Mouse (Mus musculus): ENCODE results near the gene Alkbh2. TPM values are rescaled to one million over a fixed set of nuclear protein-coding genes. Genes with fewer than 3 reads are reported as not detected.

The Alkbh2 gene
- polyA plus RNA-seq (2015; fragmentation: Nextera tagmentation; extraction: Ambion mirVana) = 11.7 and 11.8 TPM in 2 replicates

DNA sequence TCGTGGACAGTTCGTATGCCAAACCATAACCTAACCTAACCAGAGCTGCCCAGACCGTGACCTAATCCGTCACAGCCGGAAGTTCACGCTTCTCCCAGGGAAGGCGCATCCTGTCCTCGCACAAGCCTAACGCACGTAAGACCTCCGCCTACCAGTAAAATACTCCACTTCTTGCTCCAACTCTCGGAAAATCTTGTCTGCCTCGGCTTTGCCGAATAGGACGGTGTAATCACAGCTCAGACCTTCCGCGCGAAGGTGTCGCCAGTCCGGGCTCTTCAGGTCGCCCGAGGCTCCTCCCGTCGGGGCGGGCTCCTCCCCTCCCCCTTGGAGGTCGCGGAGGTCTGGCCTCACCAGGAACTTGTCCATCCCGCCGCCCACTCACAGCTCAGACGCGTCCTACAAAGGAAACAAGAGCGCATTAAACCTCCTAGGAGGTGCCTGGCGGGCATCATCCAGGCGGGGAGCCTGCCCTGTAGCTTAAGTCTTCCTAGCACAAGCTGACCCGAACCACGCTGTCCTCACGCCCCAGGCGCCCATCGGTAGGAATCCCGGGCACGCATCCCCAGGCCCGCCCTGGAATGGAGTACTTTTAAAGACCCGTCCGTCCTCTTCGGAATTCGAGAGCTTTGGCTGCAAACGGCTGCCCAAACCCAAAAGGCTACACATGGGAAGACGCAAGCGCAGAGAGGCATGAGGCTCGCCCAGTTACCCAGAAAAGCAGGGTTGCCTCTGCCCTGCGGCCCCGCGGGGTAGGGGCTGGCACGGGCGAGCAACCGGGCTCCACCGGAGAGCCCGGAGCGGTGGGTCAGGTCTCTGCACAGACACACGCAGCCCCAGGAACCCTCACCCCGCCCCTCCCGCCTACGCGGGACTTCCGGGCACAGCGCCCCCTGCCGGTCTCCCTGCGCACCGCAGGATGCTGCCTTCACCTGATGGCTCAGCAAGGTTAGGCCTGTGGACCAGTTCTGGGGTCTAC lies at the start of gene Alkbh2:
Alkbh2 (minus strand) TSS at position 845 of the 976 bp plus-strand sequence.
- Histone ChIP-seq H3K4me1 (peaks cover 28% of the 10 kb centered on the region), H3K27ac (peak within 1 kb of the TSS; percentile 92), H3K27me3 (no peaks in the 10 kb centered on the region), H3K4me2 (peak within 1 kb of the TSS; percentile 96), H3K9me3 (no peaks in the 10 kb centered on the region), H3K36me3 (peaks cover 31% of the 10 kb centered on the region), H3K4me3 (peak within 1 kb of the TSS; percentile 68), H3K9ac (peak within 1 kb of the TSS; percentile 80)
- under 1% methylated on average over 69 of the region's 69 CpGs for WGBS
- ATAC-seq (ENCODE audit: insufficient number of reproducible peaks, insufficient read depth, low FRiP score, low TSS enrichment, low read depth) = peak; percentile 29; the same call in 1 of the 2 replicates

DNA sequence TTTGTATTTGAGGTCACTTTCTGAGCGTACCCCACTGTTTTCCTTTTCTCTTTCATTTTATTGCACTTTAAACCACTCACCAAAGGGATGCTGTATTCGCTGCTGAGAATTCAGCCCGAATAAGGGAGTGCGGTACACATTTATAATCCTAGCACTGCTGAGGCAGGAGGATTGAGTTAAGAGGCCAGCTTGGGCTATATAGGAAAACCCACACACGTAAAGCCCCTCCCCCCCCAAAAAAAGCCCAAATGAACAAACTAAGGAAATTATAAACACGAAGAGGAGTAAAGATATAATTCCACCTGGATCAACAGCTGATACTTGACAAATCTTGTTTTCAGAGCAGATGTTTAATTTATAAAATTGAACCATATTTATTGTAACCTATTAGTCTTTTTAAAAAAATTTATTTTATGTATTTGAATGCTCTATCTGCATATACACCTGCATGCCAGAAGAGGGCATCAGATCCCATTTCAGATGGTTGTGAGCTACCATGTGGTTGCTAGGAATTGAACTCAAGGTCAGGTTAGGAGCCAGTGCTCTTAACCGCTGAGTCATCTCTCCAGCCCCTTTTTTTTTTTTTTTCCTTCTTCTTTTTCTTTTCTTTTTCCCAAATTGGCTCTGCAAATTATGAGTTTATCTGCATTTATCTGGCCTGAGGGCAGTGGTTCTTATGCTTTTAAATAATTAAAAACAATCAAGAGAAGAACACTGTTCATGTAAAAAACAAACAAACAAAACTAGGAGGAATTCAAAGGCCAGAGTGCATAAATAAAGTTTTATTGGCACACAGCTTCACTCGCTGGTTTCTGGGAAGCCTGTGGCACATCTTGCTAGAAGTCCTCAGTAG lies 48.8 kb upstream of the Alkbh2 start:
- no peak overlapping the region for H3K27ac ChIP-seq
- peaks cover 14% of the 10 kb centered on the region for H3K4me1 ChIP-seq
- peak overlapping the region; percentile 74 for H3K9ac ChIP-seq
- no peaks in the 10 kb centered on the region for H3K9me3 ChIP-seq
- WGBS = 65% methylated on average over 8 of the region's 8 CpGs
- ATAC-seq (ENCODE audit: insufficient number of reproducible peaks, insufficient read depth, low FRiP score, low TSS enrichment, low read depth) = no peak
- peaks cover 9% of the 10 kb centered on the region for H3K27me3 ChIP-seq
- H3K36me3 ChIP-seq = no peaks in the 10 kb centered on the region
- H3K4me2 ChIP-seq = peak overlapping the region; percentile 73
- peak overlapping the region; percentile 53 for H3K4me3 ChIP-seq

DNA sequence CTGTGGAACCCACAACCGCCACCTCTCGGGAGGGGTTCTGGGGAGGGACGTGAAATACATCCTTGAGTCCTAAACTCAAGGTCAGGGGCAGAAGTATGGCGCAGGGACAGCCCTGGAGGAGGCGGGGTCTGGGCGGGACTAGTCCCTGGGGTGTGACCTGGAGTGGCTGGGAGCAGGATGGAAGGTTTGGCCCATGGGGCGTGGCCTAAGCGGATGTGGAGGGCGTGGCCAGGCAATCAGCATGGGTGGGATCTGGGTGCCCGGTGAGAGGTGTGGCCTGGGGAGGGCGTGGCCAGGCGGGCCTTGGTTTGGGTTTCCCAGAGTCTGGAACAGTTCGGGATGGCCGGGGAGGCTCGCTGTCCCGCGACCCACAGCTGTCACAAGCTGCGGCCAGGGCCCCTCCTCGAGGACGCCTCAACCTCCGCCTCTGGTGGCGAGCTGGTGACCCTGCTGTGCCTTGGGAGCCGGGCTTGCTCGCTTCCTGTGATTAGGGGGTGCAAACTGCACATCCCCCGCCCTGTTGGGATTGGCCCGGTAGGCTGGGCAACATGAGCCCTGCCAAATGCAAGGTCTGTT lies 47.7 kb upstream of the Alkbh2 start:
- Histone ChIP-seq H3K36me3 (no peaks in the 10 kb centered on the region), H3K9me3 (no peaks in the 10 kb centered on the region), H3K27me3 (peaks cover 9% of the 10 kb centered on the region), H3K27ac (peak overlapping the region; percentile 14; the same call in 1 of the 2 replicates), H3K4me3 (peak overlapping the region; percentile 53), H3K9ac (peak overlapping the region; percentile 74), H3K4me1 (peaks cover 14% of the 10 kb centered on the region), H3K4me2 (peak overlapping the region; percentile 73)
- ATAC-seq (ENCODE audit: insufficient number of reproducible peaks, insufficient read depth, low FRiP score, low TSS enrichment, low read depth) = peak; percentile 88
- WGBS = under 1% methylated on average over 26 of the region's 26 CpGs

DNA sequence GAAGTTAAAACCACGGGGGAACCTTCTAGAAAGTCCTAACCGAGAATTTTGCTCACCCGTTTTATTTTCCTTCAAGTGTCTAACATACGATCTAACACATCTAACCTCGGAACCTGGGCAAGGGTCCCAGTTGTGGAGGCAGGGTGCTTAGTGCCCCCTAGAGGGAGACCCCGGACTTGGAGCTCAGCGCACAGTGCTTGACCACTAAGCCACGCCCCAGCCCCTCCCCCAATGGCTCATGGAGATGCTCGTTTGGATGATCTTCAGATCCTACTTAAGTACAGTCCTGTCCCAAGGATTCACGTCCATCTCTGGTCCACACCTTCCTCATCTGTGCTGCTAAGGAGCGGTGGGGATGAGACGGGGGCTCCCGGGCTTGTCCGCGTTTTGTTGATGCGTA lies 46.6 kb upstream of the Alkbh2 start:
- WGBS = 14% methylated on average over 16 of the region's 16 CpGs
- peaks cover 14% of the 10 kb centered on the region for H3K4me1 ChIP-seq
- H3K4me3 ChIP-seq = no peak overlapping the region
- ATAC-seq (ENCODE audit: insufficient number of reproducible peaks, insufficient read depth, low FRiP score, low TSS enrichment, low read depth) = no peak
- no peak overlapping the region for H3K9ac ChIP-seq
- H3K4me2 ChIP-seq = peak overlapping the region; percentile 43
- no peaks in the 10 kb centered on the region for H3K9me3 ChIP-seq
- peaks cover 9% of the 10 kb centered on the region for H3K27me3 ChIP-seq
- H3K27ac ChIP-seq = no peak overlapping the region
- no peaks in the 10 kb centered on the region for H3K36me3 ChIP-seq

DNA sequence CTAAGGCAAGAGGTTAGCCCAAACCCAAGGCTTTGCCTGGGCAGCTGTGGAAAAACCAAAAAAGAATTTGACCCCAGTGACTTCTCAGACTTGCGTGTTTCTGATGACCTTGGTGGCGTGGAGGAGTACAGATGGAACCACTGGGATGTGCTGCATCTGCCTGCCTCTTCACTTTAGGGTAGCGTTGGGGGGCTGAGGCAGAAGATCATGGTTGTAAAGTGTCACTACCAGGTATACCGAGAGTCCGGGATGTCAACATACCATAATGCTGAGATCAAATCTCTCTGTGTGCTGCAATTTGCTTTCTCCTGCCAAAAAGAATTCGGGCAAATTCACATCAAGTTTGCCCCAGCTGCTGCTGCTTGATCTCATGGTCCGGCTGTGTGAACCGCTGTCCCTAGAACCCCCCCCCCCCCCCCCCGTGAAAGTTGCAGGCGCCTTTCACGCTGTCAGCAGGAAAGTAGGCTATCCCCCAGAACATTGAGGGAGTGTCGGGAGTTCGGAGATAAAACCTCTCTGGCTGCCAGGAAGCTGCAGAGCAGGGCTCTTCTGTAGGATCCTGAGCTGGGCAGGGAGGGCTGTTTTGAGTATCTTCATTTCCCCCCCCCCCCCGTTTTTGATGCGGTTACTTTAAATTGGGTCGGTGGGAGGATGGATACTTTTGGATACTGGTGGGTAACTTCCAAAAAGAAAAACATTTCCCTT lies 46.0 kb upstream of the Alkbh2 start:
- no peak overlapping the region for H3K9ac ChIP-seq
- peaks cover 9% of the 10 kb centered on the region for H3K27me3 ChIP-seq
- H3K36me3 ChIP-seq = no peaks in the 10 kb centered on the region
- H3K9me3 ChIP-seq = no peaks in the 10 kb centered on the region
- 27% methylated on average over 16 of the region's 16 CpGs for WGBS
- H3K27ac ChIP-seq = no peak overlapping the region
- no peak overlapping the region for H3K4me3 ChIP-seq
- no peak for ATAC-seq (ENCODE audit: insufficient number of reproducible peaks, insufficient read depth, low FRiP score, low TSS enrichment, low read depth)
- peak overlapping the region; percentile 43 for H3K4me2 ChIP-seq
- peaks cover 14% of the 10 kb centered on the region for H3K4me1 ChIP-seq

DNA sequence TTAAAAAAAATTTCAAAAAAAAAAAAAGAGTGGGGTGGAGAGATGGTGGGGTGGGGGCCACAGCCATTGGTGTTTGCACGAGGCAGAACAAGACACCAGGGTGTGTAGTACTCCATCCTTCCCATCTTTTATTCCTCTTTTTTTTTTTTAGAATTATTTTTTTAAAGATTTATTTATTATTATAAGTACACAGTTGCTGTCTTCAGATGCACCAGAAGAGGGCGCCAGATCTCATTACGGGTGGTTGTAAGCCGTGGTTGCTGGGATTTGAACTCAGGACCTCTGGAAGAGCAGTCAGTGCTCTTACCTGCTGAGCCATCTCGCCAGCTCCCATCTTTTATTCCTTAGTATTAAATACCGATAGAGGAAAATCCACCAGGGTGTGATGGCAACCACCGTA lies 45.4 kb upstream of the Alkbh2 start:
- H3K27ac ChIP-seq = no peak overlapping the region
- H3K27me3 ChIP-seq = peaks cover 9% of the 10 kb centered on the region
- 71% methylated on average over 7 of the region's 7 CpGs for WGBS
- no peaks in the 10 kb centered on the region for H3K36me3 ChIP-seq
- peaks cover 14% of the 10 kb centered on the region for H3K4me1 ChIP-seq
- H3K9me3 ChIP-seq = no peaks in the 10 kb centered on the region; the same call in 1 of the 2 replicates
- no peak overlapping the region for H3K9ac ChIP-seq
- H3K4me2 ChIP-seq = no peak overlapping the region
- no peak overlapping the region for H3K4me3 ChIP-seq
- no peak for ATAC-seq (ENCODE audit: insufficient number of reproducible peaks, insufficient read depth, low FRiP score, low TSS enrichment, low read depth)

DNA sequence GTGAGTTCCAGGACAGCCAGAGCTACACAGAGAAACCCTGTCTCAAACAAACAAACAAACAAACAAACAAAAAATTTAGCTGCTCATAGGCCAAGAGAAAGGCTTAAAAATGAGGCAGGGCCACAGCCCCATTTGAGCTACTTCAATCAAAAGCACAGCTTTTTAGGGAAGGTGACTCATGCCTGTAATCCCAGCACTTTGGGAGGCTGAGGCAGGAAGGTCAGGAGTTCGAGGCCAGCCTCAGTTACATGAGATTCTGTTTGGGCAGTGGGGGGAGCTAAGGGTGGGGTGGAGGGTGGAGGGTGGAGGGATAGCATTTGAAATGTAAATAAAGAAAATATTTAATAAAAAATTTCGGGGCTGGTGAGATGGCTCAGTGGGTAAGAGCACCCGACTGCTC lies 44.9 kb upstream of the Alkbh2 start:
- Histone ChIP-seq H3K4me1 (peaks cover 14% of the 10 kb centered on the region), H3K9me3 (no peaks in the 10 kb centered on the region; the same call in 1 of the 2 replicates), H3K4me2 (no peak overlapping the region), H3K4me3 (no peak overlapping the region), H3K36me3 (no peaks in the 10 kb centered on the region), H3K27me3 (peaks cover 9% of the 10 kb centered on the region), H3K27ac (no peak overlapping the region), H3K9ac (no peak overlapping the region)
- no peak for ATAC-seq (ENCODE audit: insufficient number of reproducible peaks, insufficient read depth, low FRiP score, low TSS enrichment, low read depth)
- WGBS = 87% methylated on average over 3 of the region's 3 CpGs

DNA sequence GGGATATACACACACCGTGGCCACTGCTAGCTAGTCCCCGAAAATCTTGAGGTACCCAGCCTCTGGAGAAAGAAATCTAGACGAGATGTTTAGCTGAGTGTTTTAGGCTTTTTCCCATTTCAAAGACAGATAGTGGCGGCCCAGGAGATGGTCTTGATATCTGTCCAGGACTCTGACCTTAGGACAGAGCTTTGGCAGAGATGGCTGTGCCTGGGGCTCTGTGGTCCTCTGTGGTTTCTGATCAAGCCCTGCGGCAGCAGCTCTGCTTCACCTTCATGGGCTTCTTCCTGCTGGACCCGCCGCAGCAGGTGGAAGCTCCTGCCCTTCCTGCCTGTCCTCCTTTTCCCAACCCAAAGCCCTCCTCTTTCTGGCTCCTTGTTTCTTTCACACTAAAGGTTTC lies 42.3 kb upstream of the Alkbh2 start:
- H3K27me3 ChIP-seq = peaks cover 6% of the 10 kb centered on the region
- no peak overlapping the region for H3K9ac ChIP-seq
- H3K4me3 ChIP-seq = no peak overlapping the region
- H3K4me2 ChIP-seq = no peak overlapping the region
- H3K27ac ChIP-seq = no peak overlapping the region
- no peaks in the 10 kb centered on the region for H3K36me3 ChIP-seq
- ATAC-seq (ENCODE audit: insufficient number of reproducible peaks, insufficient read depth, low FRiP score, low TSS enrichment, low read depth) = no peak
- H3K9me3 ChIP-seq = no peaks in the 10 kb centered on the region; the same call in 1 of the 2 replicates
- WGBS = 78% methylated on average over 7 of the region's 7 CpGs
- H3K4me1 ChIP-seq = peaks cover 4% of the 10 kb centered on the region; the same call in 1 of the 2 replicates

DNA sequence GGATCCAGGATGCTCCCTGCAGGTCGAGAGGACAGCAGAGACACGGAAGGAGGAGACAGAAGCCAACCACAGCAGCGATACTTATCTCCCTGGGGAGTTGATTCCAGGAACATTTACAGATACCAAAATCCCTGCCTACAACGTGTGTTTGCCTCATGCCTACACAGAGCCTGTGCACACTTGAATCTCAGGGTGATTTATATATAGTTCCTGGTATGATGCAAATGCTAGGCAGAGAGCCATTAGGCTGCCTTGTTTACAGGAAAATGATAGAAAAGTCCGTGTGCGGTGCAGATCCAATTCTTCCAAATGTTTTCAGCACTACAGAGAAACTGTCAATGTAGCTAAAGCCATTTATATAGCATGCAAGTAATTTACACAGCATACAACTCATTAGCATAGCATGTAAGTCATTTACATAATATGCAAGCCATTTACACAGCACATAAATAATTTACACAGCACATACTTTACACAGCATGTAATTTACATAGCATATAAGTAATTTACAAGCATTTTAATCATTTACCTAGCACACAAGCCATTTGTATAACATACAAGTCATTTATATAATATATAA lies 35.2 kb upstream of the Alkbh2 start:
- Histone ChIP-seq H3K4me1 (no peaks in the 10 kb centered on the region), H3K9me3 (no peaks in the 10 kb centered on the region), H3K4me2 (no peak overlapping the region), H3K36me3 (no peaks in the 10 kb centered on the region), H3K27ac (no peak overlapping the region), H3K27me3 (no peaks in the 10 kb centered on the region), H3K9ac (no peak overlapping the region), H3K4me3 (no peak overlapping the region)
- WGBS = 65% methylated on average over 6 of the region's 6 CpGs
- no peak for ATAC-seq (ENCODE audit: insufficient number of reproducible peaks, insufficient read depth, low FRiP score, low TSS enrichment, low read depth)

DNA sequence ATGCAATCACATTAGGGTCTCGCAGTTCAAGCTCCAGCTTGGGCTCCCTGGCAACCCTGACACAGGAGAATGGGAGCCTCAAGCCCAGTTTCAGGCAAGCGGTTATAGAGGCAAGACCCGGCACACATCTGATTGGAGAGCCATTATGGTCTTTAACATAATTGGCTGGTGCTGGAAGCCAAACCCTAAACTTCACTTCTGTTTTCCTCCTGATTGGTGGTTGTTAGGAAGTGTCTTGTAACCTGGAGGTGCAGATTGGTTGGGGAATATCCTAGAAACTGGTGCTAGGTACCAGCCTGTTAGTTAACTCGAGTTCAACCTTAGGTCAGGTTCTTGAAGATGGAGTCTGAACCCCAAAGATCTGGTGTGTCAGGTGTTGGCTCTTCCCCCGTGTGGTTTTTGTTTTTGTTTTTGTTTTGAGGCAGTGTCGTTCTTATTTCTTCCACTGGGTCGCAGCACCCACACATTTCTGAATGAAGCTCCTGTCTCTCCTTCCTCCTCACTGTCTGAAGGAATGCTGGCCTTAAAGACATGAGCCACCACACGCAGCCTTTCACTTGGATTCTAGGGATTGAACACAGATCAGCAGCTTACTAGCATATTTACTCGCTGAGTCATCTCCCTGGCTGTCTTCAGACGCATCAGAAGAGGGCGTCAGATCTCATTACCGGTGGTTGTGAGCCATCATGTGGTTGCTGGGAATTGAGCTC lies 34.2 kb upstream of the Alkbh2 start:
- Histone ChIP-seq H3K9me3 (no peaks in the 10 kb centered on the region), H3K36me3 (no peaks in the 10 kb centered on the region), H3K4me3 (no peak overlapping the region), H3K4me2 (no peak overlapping the region), H3K27ac (no peak overlapping the region), H3K9ac (no peak overlapping the region), H3K4me1 (no peaks in the 10 kb centered on the region), H3K27me3 (no peaks in the 10 kb centered on the region)
- ATAC-seq (ENCODE audit: insufficient number of reproducible peaks, insufficient read depth, low FRiP score, low TSS enrichment, low read depth) = no peak
- WGBS = 39% methylated on average over 12 of the region's 12 CpGs

Measured in embryonic facial prominence, embryonic 13.5 days (tissue).